In the genomic region with DNA sequence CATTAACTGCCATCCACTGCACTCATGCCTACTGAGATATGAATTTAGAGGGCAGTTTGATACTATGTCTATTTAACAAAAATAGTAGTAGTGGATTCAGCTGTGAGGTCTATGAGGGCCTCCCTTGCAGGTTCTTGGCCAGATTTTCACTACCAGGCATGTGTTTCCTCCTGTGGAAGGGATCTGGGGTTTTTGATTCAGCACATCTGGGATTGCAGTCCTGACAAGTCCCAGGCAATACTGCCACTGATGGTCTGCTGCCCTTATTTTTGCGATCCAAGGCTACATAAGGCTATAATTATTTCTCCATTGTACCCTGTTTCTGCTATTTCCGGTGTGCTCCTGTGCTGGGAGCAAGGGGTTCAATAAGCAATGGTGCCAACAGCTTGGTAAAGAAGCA, we compare ENCODE assay signal across 25 mouse cellular contexts.
A peak's percentile ranks its signal among the peaks of the same experiment; 100 is the strongest.
DNase-seq lines count a peak whose midpoint lies in the region; ATAC-seq and TF ChIP-seq lines count a peak whose summit lies in the region.
"Had no signal": no experiment of that assay in that cellular context is flagged by ENCODE, and none has a peak within 500 bp of the region (broad histone marks: within the 10 kb centered on the region; RNA-seq: fewer than 3 reads in every experiment).

No protein-coding gene starts in this region.

- H3K27me3 ChIP-seq in heart, embryonic 13.5 days (replicated peaks), result no peaks in the 10 kb centered on the region
- no peaks in the 10 kb centered on the region for H3K27me3 ChIP-seq in heart, embryonic 11.5 days (ENCODE audit: control insufficient read depth, insufficient read depth, low read length)
- H3K27me3 ChIP-seq in kidney, adult 2 months (replicated peaks; ENCODE audit: control insufficient read depth, insufficient read depth, low read length), result no peaks in the 10 kb centered on the region
- no peaks in the 10 kb centered on the region for H3K27me3 ChIP-seq in small intestine, adult 2 months (ENCODE audit: control insufficient read depth, insufficient read depth, low read length)
- H3K27me3 ChIP-seq: CH12.LX; hindbrain, embryonic 13.5 days; lung, embryonic 15.5 days; megakaryocyte, embryonic 14.5 days; midbrain, embryonic 12.5 days; neural tube, embryonic 12.5 days had no signal

- no peaks in the 10 kb centered on the region for H3K9me3 ChIP-seq in heart, embryonic 13.5 days
- no peaks in the 10 kb centered on the region for H3K9me3 ChIP-seq in heart, embryonic 11.5 days (replicated peaks; ENCODE audit: control insufficient read depth, low read length)
- H3K9me3 ChIP-seq: hindbrain, embryonic 13.5 days; lung, embryonic 15.5 days; midbrain, embryonic 12.5 days; neural tube, embryonic 12.5 days had no signal

- peaks cover 7% of the 10 kb centered on the region; the same call in 1 of the 2 replicates for H3K36me3 ChIP-seq in heart, embryonic 13.5 days
- H3K36me3 ChIP-seq in heart, embryonic 11.5 days (ENCODE audit: control insufficient read depth, insufficient read depth, low read length), result no peaks in the 10 kb centered on the region
- no peaks in the 10 kb centered on the region for H3K36me3 ChIP-seq in kidney, adult 2 months (ENCODE audit: control insufficient read depth, insufficient read depth, low read length)
- no peaks in the 10 kb centered on the region for H3K36me3 ChIP-seq in small intestine, adult 2 months (ENCODE audit: control insufficient read depth, insufficient read depth, low read length)
- H3K36me3 ChIP-seq: hindbrain, embryonic 13.5 days; lung, embryonic 15.5 days; midbrain, embryonic 12.5 days; neural tube, embryonic 12.5 days had no signal

- WGBS in heart, embryonic 13.5 days, result 85% methylated on average over 2 of the region's 2 CpGs
- 77% methylated on average over 2 of the region's 2 CpGs for WGBS in heart, embryonic 11.5 days (ENCODE audit: insufficient replicate concordance)
- WGBS in kidney, adult 2 months, result 92% methylated on average over 2 of the region's 2 CpGs
- 93% methylated on average over 2 of the region's 2 CpGs for WGBS in small intestine, adult 2 months

- H3K4me3 ChIP-seq in heart, embryonic 13.5 days, result no peak overlapping the region
- H3K4me3 ChIP-seq in heart, embryonic 11.5 days (ENCODE audit: low read depth, low read length), result no peak overlapping the region
- H3K4me3 ChIP-seq in kidney, adult 2 months (ENCODE audit: insufficient read depth, low read depth, low read length), result no peak overlapping the region
- no peak overlapping the region for H3K4me3 ChIP-seq in brown adipose tissue, adult 24 weeks (ENCODE audit: insufficient read depth, low read depth, low read length)
- no peak overlapping the region for H3K4me3 ChIP-seq in small intestine, adult 2 months (ENCODE audit: low read depth, low read length)
- H3K4me3 ChIP-seq: hindbrain, embryonic 13.5 days; lung, embryonic 15.5 days; megakaryocyte, embryonic 14.5 days; midbrain, embryonic 12.5 days; myocyte; neural tube, embryonic 12.5 days had no signal

- DNase-seq in kidney, adult 2 months, result no peak
- no peak for DNase-seq in kidney, postnatal 14 days
- DNase-seq: adrenal gland, adult 2 months; adrenal gland, postnatal 36 days; cerebellum, adult 9-10 months; cerebellum, postnatal 36 days; kidney, adult 9 months; kidney, postnatal 10 days; layer of hippocampus, adult 9-11 months; lung, postnatal 4 days; right cerebral cortex, adult 18-20 months had no signal

- no peak overlapping the region for H3K9ac ChIP-seq in heart, embryonic 13.5 days
- H3K9ac ChIP-seq in heart, embryonic 11.5 days (ENCODE audit: low read depth, low read length), result no peak overlapping the region
- H3K9ac ChIP-seq: hindbrain, embryonic 13.5 days; lung, embryonic 15.5 days; midbrain, embryonic 12.5 days; neural tube, embryonic 12.5 days had no signal

- H3K4me1 ChIP-seq in heart, embryonic 13.5 days, result peaks cover 30% of the 10 kb centered on the region
- H3K4me1 ChIP-seq in heart, embryonic 11.5 days (ENCODE audit: control insufficient read depth, insufficient read depth, low read length), result peaks cover 7% of the 10 kb centered on the region; the same call in 1 of the 2 replicates
- no peaks in the 10 kb centered on the region for H3K4me1 ChIP-seq in kidney, adult 2 months (ENCODE audit: control insufficient read depth, insufficient read depth, low read length)
- peaks cover 3% of the 10 kb centered on the region; the same call in 1 of the 2 replicates for H3K4me1 ChIP-seq in brown adipose tissue, adult 24 weeks (ENCODE audit: control insufficient read depth, insufficient read depth, insufficient read length, low read length)
- H3K4me1 ChIP-seq in small intestine, adult 2 months (ENCODE audit: control insufficient read depth, insufficient read depth, insufficient read length, low read length), result no peaks in the 10 kb centered on the region
- H3K4me1 ChIP-seq: megakaryocyte, embryonic 14.5 days had no signal

- no peak overlapping the region for H3K4me2 ChIP-seq in heart, embryonic 13.5 days
- no peak overlapping the region for H3K4me2 ChIP-seq in heart, embryonic 11.5 days
- H3K4me2 ChIP-seq: hindbrain, embryonic 13.5 days; lung, embryonic 15.5 days; midbrain, embryonic 12.5 days; neural tube, embryonic 12.5 days had no signal

- TF ChIP-seq POLR2A in kidney, adult 2 months (IDR thresholded peaks at IDR 0.05; ENCODE audit: low read depth, low read length), result no peak
- no peak for TF ChIP-seq POLR2A in small intestine, adult 2 months (IDR thresholded peaks at IDR 0.05; ENCODE audit: low read depth, low read length)

- H3K27ac ChIP-seq in heart, embryonic 13.5 days (replicated peaks), result peak overlapping the region; percentile 71
- H3K27ac ChIP-seq in heart, embryonic 11.5 days (ENCODE audit: low read depth, low read length), result no peak overlapping the region
- peak overlapping the region; percentile 37; the same call in 1 of the 2 replicates for H3K27ac ChIP-seq in kidney, adult 2 months (ENCODE audit: insufficient read depth, low read depth, low read length)
- H3K27ac ChIP-seq in brown adipose tissue, adult 24 weeks (replicated peaks; ENCODE audit: low read depth, low read length), result peak overlapping the region; percentile 41; the same call in 1 of the 2 replicates
- peak overlapping the region; percentile 16; the same call in 1 of the 2 replicates for H3K27ac ChIP-seq in small intestine, adult 2 months (ENCODE audit: insufficient read depth, low read depth, low read length)
- H3K27ac ChIP-seq: hindbrain, embryonic 13.5 days; lung, embryonic 15.5 days; midbrain, embryonic 12.5 days; neural tube, embryonic 12.5 days had no signal

- TF ChIP-seq CTCF in kidney, adult 2 months (conservative IDR thresholded peaks at IDR 0.05; ENCODE audit: insufficient read depth, insufficient read length, low read depth, low read length), result no peak
- TF ChIP-seq CTCF in small intestine, adult 2 months (IDR thresholded peaks at IDR 0.05; ENCODE audit: extremely low read depth, insufficient read length, insufficient replicate concordance, low read depth, low read length), result no peak

- no peak for ATAC-seq in heart, embryonic 13.5 days (ENCODE audit: extremely low read depth, insufficient number of reproducible peaks, low FRiP score, low TSS enrichment)
- no peak for ATAC-seq in heart, embryonic 11.5 days (replicated peaks; ENCODE audit: insufficient number of reproducible peaks, low FRiP score, low TSS enrichment)
- ATAC-seq: activated CD4-positive, CD25-positive, alpha-beta regulatory T cell, adult 4 months; forebrain, embryonic 14.5 days; intestine, embryonic 16.5 days had no signal
